Mouse (Mus musculus) B cell, adult 2 months (primary cell): ENCODE results near the gene Dmkn.
"Not testable (repeated sequence)": the region's sequence is repeated elsewhere in the genome, so short reads cannot be mapped to it uniquely, and the experiment has no call there.

Source experiments
- DNase-seq, 2 experiments: peaks; one replicate each; pipeline ENCODE4 v3.0.0; 2022

Dmkn gene

DNA sequence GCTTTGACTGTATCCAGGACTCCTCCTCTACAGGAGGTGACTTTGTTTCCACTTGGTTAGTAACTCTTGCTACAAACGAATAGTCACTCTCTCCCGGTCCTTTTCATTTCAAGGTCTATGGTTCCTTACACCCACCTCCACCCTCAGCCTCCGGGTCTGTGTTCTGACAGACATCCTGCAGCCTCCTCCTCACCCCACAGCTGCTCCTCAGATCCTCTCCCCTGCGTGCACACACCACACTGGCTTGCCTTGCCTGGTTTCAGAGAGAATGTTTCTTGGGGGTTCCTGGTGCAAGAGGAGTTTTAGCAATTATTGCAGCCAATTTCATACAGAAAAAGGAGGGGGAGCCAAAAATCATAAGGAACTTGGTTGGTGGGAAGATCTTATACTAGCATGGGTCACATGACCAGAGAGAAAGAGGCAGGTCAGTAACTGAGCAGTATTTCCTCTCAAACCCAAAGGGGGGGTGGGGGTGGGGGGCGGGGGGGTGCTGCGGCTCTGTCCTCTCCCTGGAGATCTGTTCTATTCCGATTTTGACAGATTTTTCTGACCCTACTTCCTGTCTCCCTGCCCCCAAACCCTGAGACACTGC, 57.4 kb downstream of the Dmkn start:
- peak in 1 of 2 experiments; percentile 23 for DNase-seq

DNA sequence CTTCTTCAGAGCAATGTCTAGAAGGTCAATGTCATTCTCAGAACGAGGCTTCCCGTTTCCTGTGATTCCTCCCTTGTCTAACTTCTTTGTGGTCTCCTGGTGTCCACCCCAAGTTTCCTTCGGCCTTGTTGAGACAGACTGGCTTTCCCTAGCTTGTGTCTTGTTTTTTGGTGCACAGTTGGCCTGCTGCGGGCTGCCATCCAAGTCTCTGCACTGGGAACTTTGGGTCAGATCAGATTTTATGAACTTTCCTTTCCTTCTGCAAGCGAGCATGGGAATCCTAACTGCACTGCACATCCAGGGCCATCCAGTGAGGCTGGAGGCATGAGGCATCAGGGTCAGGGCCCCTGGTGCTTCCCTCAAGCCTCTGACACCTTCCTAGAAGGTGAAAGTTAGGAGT, 58.0 kb downstream of the Dmkn start:
- no peak for DNase-seq

DNA sequence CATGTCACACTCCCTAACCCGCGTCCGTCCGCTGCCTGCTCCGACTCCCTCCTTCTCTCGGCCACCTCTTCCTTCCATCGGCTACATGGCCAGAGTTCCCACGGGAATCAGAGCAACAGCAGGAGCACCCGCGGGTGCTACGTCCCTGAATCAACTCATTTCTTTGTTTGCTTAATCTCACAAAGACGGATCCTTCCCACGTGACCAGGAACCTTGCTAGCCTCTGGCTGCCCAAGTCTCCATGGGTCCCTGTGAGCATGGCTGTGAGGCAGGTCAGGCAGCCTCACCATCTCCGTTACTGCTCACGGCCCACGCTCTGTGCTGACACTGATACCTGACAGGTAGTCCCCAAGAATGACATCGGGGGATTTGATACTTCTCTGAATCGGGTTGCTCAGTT, 60.1 kb downstream of the Dmkn start, which contains the start of gene Ffar2:
Gene Ffar2 (minus strand): TSS at position 101 of the 400 bp plus-strand sequence.
- no peak for DNase-seq

DNA sequence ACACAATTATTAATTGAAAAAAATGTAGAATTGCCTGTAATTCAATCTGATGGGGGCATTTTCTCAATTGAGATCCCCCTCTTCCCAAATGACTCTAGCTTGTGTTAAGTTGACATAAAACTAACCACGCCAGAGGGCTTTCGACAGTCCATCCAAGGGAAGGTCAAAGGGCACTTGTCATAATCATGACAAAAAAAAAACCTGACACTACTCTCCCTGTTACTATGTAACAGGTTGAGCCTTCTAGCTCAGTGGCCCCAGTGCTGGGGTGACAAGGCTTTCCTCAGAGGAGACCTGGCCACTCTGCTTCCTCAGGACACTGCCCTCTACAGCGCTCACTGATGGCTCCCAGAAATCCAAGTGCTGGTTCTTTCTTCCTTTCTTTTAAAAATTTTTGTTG, 60.8 kb downstream of the Dmkn start:
- no peak for DNase-seq

DNA sequence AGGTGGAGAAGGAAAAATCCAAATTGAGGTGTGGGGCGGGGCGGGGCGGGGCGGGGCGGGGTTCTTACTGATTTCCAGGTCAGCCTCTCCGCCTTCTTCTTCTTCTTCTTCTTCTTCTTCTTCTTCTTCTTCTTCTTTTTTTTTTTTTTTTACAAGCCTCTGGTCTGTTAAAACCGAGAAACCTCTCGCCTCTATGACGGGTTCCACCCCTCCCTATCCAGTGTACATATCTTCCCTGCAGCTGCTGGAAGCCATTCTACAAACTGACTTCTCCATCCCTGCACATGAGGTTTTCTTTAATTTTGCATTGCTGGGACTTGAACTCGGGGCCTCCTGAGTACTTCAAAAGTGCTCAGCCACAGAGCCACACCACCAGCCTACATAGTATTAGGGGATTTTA, 63.1 kb downstream of the Dmkn start:
- no peak for DNase-seq

DNA sequence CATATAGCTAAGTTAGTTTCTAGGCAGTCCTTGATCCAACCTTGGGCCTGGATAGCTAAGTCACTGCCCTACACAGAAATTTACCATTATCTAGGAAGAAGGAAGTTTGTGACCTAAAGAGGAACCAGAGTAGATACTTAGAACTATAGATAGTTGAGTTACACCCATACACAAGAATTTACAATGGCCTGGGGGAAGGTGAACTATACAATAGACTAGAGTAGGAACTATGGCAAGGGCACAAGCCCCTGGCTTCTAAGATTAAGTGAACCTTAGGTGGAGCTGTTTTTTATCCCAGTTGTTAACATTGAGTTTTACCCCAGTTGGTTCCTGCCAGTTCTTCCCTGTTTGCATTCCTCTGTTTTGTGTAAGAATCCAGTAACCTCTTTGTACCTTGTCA, 65.3 kb downstream of the Dmkn start:
- DNase-seq, result not testable (repeated sequence)

DNA sequence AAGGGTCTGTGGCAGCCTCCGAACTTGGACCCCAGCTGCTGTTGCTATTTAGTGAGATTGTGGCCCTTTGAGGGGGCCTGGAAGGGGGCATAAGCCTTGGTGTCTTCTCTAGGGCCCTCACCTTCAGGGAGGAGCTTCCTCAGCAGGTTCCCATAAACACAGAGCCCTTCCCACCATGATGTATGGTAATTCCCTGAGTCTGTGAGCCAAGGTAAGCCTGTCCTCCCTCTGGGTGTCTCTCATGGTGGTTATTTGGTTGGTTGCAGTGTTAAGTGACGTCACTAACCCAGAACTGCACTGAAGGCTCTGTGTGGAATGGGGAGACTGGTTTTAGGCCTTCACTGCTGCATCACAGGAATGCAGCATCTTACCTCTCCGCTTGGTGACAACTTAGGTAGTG, 65.9 kb downstream of the Dmkn start:
- no peak for DNase-seq
